Mouse (Mus musculus) megakaryocyte, adult 5-6 weeks (primary cell): ENCODE results near the gene Nwd2. TPM values are rescaled to one million over a fixed set of nuclear protein-coding genes. Genes with fewer than 3 reads are reported as not detected.

Source experiments
- ATAC-seq: 2 replicates; pipeline ENCODE4 v1.8.0; 2016; ENCODE audit warnings: mild to moderate bottlenecking, inconsistent platforms; ENCODE audit not compliant: poor library complexity, severe bottlenecking
- total RNA-seq, 2 experiments: library from RNA; stranded (forward) in 1 of 2; stranded (reverse) in 1 of 2; fragments of 153-499, 151-499 nt in 1 of 2; fragments of 221-1000, 200-1000 nt in 1 of 2; gene quantifications; 2 replicates each; pipeline versions ENCODE4 v1.2.3 to v1.2.4; 2015 to 2017

Gene Nwd2
- total RNA-seq, 2 experiments from 2014 or later: not detected

DNA sequence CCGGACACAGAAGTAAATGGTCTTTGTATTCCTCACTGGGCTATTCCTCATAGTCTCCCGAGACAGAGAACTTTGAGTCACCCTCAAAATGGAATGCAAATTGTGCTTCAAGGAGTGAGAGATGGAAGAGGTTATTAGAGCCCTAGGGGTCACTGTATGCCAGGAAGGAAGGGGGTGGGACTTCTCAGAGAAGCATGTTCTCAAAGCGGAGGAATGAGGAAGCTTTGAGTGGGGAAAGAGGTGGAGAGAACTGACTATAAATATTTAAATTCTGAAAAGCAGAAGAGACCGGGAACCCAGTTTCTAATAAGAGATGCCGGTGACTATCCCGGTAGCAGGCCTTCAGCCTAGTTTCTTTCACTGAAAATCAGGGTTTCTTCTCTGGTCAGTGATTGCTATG is 178.1 kb downstream of the Nwd2 start:
- peak; percentile 77 for ATAC-seq

DNA sequence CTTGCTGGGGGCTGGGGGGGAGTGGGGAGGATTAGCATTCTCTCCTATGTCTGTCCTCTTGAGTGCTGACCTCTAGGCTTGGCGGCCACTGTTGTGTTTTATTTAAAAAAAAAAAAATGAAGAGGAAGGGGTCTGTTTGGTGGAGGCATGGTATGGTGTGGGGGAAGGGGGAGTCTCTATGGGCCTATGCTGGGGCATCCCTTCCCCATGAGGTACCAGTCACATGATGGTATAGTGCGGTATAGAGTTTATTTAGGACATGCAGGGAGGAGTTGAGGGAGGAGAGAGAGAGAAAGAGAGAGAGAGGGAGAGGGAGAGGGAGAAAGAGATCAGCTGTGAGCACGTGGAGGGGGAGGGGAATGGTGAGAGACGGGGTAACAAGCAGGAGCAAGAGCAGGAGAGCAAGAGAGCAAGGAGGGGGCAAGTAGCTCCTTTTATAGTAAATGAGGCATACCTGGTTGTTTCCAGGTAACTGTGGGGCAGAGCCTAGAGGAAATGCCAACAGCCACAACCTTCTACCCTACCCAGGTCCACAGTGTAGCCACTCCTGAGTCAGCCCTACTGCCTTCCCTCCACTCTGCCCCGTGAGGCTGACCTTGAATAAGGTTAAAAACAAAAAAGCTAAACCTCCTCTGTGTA is 178.6 kb downstream of the Nwd2 start:
- no peak for ATAC-seq

DNA sequence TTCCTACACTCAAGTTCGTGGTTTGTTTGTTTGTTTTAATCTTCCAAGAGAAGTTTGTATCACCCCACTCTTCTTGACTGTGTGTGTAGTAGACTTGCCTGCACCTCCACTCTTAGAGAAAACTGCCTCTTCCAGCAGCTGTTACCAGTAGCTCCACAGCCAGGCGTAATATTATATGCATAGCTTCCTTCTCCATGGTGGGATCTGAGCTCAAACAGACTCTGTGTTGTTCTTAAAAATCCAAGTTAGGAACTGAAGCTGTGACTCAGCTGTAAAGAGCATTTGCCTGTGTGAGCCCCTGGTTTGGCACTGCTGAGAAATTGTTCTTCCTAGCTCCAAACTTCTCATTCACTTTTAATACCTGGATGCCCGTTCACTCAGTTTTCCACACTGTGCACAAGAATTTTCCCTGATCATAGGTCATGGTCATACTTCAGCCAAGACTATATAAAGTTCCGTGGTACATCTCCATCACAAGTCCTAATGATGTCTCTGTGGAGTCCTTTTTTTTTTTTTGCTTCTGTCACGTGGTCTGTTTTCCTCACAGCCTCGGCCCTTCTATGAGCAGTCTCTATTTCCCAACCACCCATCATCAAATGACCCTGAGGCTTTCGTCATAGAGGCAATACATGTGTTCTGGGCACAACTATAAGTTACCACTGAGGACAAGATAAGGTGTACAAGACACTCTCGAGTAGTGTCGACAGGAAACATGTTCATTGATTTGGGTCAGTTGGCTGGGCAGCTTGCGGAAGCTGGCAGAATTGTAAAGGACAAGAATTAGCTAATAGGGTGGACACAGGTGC is 179.7 kb downstream of the Nwd2 start:
- ATAC-seq: peak; percentile 56

- ATAC-seq: peak; percentile 65
These were observed 182.2 kb downstream of the Nwd2 start for GRCm38 (mm10) chr5:63831054-63831453.

DNA sequence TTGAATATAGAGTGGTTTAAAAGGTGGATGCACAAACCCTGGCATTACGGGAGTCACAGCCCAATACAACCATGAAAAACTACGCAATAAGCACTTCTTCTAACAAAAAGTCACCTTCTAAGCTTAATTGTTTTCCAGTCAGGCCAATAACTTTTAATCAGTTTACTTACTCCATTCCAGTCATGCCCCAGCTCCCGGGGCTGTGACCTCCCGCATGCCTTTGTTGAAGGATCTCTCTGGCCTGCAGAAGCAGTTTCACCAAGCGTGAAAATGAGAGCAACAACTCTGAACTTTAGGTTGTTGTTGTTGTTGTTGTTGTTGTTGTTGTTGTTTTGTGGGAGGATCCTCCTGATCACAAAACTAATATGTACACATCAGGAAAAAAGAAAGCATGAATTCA is 185.1 kb downstream of the Nwd2 start:
- no peak for ATAC-seq

DNA sequence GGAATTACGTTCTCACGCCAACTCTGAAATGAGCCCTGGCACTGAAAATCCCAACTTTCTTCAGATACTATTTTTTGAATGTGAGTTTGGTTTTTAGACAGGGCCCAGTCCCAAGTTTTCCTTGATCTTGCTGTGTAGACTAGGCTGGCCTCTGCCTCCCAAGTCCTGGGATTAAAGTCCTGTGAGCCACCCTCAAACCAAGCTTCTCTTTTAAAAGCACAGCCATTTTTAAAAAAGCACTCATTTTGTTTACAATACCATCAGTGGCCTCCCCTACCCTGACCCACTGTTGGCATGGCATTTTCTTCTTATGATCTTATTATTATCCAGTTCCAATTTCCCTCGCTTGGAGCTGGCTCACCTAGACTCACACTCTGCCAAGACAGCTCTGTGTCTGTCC is 185.5 kb downstream of the Nwd2 start:
- ATAC-seq: no peak

DNA sequence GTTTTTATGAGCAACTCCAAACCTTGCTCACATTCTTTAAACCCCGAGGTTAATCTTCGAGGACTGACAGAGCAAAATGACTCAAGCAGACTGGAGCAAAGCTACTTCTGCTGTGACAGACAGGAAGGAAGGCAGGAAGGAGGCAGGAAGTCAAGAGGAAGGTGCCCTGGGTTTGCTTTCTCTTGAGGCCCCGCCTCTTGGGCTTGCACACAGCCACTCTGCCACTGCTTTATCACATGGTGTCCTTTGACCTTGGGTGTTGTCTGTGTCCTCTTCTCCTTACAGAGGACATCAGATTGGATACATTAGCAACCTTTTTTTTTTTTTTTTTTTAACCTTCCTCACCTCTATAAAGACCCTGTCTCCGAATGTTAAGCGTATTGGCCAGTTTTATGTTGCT is 188.2 kb downstream of the Nwd2 start:
- ATAC-seq: peak; percentile 79

DNA sequence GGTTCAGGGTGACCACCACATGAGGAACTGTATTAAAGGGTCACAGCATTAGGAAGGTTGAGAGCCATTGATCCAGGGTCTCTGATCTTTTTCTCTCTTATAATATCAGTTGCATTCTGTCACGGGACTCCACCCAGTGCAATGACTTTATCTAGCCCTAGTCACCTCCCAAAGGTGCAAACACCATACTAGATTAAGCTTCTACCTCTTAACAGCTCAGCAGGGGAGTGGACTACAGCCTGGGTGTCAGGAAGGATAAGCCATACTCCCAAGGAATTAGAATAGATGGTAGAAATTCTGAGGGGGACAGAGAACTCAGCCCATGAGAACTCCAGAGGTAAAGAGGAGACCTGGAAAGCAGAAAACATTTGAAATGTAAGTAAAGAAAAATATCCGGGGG is 188.9 kb downstream of the Nwd2 start:
- no peak for ATAC-seq

DNA sequence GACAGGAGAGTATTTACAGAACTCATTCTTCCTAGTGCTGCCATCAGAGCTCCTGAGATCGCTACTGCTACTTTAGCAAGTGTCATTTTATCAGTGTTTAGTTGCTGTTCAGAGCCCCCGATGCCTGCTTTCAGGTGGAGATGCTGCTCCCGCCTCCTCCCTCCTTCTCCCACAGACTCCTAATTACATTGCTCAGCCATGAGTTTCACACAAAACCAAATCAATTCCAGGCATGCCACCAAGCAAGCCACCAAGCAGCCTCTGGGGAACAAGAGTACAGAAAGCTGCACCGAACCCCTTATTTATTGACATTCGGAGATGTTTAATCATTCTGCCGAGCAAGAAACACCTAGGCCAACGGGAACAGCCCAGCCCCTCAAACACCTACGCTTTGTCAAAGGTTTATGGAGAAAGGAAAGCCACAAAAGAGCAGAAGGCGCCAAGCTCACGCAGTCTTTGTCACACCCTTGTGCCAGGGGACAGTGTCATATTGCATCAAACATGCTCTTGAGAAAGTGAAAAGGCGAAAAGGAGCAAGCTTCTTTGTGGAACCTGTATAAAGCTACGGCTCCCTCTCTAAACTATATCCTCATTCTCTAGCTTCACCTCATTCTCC is 191.0 kb downstream of the Nwd2 start:
- ATAC-seq: no peak

DNA sequence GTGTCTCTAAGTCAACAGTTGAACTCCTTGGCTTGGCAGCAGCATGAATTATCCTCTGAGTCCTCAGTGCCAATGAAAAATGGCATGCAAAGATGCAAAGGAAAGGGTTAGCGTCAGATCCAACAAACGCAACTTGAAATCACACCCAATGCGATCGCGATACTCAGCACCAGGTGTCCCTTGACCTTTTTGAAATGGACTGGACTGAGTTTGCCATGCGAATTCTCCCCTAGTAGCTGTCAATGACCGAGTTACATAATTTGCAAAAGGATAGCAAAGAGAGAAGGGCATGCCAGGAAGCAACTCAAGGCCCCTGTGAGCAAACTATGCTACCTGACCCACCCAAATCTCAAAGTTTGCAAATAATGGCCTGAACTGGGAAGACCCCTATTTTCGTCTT is 198.2 kb downstream of the Nwd2 start:
- ATAC-seq: no peak

GRCm38 (mm10) chr5:63847541-63848226 is 198.8 kb downstream of the Nwd2 start:
- ATAC-seq: no peak

DNA sequence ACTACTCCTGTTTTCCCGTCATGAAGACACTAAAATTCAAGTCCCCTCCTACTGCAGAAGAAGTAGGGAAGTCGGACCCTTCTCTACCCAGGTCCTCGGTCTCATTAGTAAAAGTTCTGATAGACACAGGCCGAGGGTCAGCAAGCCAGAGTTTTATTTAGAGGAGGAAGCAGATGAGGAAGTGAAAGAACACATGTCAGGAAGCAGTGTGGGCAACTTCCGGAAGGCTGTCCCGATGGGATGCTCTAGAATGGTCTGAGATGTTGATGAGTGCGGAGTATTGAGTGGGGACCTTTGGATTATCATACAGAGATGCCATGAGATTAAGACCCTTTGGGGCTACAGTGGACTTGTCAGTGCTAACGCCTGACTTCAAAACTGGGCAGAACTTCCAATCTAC is 210.0 kb downstream of the Nwd2 start:
- peak; percentile 54; the same call in 1 of the 2 replicates for ATAC-seq

Other genes starting within 250 kb of the Nwd2 start
- gene 0610040J01Rik, start 163.3 kb downstream of the Nwd2 start, total RNA-seq (2015): 6.4 and 7.5 TPM in 2 replicates
- gene 0610040J01Rik, start 163.3 kb downstream of the Nwd2 start, total RNA-seq (2017): 4.1 and 4.9 TPM in 2 replicates